Mouse (Mus musculus) lung, adult 18-20 months (tissue): ENCODE measurements around the gene Palm.
"Not testable (repeated sequence)": the region's sequence is repeated elsewhere in the genome, so short reads cannot be mapped to it uniquely, and the experiment has no call there.

Experiments used
- DNase-seq, 2 experiments: peaks; one replicate each; pipeline ENCODE4 v3.0.0; 2022; ENCODE audit warnings: mixed read lengths in 2 of 2

Palm gene

GRCm38 (mm10) chr10:79793051-79793737 lies at the start of gene Palm:
Palm (plus strand) TSS chr10:79793572.
- DNase-seq, result peak; percentile 65 to 68

- no peak for DNase-seq
Measured at GRCm38 (mm10) chr10:79743650-79744365, 49.6 kb upstream of the Palm start.

- no peak for DNase-seq
Measured at GRCm38 (mm10) chr10:79745411-79745810, 48.0 kb upstream of the Palm start.

GRCm38 (mm10) chr10:79745898-79746773 lies 47.2 kb upstream of the Palm start, which contains the start of gene Polrmt:
Polrmt (minus strand) TSS chr10:79746581.
- peak; percentile 97 to 98 for DNase-seq

DNA sequence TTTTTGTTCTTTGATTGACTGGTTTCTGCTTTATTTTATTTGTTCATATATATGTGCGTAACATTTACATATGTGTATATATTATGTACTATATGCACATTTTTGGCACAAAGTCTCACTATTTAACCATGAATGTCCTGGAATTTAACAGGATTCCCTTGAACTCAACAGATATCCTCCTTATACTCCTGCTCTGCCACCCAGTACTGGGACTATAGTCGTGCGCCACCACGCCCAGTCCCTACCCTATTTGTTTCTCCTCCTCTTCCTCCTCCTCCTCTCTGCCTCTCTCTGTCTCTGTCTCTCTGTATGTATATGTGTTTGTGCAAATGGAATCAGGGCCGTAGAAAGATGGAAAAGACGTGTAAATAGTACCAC lies 46.6 kb upstream of the Palm start:
- no peak for DNase-seq

GRCm38 (mm10) chr10:79748496-79748895 lies 44.9 kb upstream of the Palm start:
- no peak for DNase-seq

DNA sequence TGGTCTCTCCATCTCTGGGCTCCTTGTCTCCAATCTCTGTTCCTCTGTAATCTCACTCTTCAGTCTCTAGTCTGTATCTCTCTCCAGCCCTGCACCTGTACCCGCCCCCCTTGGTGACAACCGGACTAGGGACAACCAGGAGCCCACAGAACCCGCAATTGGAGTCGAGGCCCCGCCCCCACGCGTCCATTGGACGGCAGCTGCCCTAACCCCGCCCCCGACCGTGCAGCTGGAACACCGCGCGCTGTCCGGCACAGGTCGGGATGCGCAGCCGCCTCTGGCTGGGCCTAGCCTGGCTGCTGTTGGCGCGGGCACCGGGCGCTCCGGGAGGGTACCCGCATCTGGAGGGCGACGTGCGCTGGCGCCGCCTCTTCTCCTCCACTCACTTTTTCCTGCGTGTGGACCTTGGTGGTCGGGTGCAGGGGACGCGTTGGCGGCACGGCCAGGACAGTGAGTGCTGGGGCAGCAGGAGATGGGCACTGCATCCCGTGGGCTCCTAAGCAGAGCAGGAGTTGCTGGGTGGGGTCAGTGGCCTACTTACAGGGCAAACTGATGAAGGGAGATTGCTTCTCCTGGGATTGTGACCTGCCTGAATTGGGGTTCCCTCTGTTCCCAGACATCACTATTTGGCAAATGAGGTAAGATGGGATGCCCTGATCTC lies 38.4 kb upstream of the Palm start, which contains the start of gene Fgf22:
Gene Fgf22, plus strand, starts transcription at position 221 of the 661 bp plus-strand sequence.
- DNase-seq, result peak; percentile 67 to 76

DNA sequence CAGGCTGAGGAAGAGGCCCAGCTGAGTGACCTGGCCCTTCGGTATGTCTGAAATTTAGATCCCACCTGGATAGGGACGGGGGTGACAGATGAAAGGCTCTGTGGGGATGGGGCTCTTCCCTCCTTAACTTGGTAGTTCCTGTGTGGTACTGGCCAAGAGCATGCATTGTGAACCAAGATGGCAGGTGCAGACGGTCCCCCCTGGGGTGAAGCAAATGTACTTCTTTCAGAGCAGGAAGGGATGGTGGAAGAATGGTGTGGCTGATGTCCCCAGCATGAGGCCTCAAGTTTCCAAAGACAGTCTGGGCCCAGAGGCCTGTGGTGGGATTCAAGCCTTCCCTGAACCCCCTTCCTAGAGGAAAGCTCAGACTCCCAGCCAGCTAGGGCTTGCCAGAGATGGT lies 37.5 kb upstream of the Palm start:
- no peak for DNase-seq

- DNase-seq, result no peak
Measured at GRCm38 (mm10) chr10:79756660-79757059, 36.7 kb upstream of the Palm start.

GRCm38 (mm10) chr10:79759675-79760074 lies 33.7 kb upstream of the Palm start:
- DNase-seq, result not testable (repeated sequence)

GRCm38 (mm10) chr10:79760603-79761143 lies 32.7 kb upstream of the Palm start:
- DNase-seq, result no peak

- DNase-seq, result no peak
Measured at GRCm38 (mm10) chr10:79762875-79763274, 30.5 kb upstream of the Palm start.

DNA sequence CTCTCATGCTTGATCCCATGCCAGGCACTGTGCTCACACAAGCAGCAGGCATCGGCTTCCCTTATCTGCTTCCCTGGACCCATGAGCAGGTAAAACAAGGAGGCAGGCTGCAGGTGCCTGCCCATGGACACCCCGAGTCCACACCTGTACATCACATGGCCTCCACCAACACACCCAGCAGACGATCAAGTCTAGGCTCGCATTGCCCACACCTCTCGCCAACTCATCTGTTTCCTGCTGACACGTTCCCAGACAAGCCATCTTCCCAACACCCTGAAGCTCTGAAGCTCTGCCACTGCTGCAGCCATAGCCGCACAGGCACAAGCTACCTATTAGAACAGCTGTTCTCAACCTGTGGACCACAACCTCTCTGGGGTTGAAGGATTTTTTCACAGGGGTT lies 29.1 kb upstream of the Palm start:
- no peak for DNase-seq

DNA sequence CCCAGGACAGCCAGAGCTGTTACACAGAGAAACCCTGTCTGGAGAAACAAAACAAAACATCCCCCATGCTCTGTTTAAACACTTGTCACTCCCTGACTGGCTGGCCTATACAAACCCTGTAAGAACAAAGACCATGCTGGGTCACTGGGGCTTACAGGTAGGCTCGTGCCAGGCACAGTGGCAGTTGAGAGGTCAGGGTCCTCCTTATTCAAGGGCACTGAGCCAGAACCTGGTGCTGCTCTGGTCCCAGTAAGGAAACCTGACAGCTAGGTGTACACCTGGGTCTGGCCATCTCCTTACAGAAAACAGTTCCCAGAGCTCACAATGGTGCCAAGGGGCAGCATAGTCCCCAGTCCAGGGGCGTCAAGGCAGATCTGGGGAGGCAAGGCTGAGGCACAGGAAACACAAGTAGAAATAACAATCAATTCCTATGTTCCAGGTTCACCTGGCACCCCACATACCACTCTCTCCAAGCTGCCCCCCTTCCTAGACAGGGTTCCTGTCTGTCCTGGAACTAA lies 28.1 kb upstream of the Palm start:
- DNase-seq, result no peak

DNA sequence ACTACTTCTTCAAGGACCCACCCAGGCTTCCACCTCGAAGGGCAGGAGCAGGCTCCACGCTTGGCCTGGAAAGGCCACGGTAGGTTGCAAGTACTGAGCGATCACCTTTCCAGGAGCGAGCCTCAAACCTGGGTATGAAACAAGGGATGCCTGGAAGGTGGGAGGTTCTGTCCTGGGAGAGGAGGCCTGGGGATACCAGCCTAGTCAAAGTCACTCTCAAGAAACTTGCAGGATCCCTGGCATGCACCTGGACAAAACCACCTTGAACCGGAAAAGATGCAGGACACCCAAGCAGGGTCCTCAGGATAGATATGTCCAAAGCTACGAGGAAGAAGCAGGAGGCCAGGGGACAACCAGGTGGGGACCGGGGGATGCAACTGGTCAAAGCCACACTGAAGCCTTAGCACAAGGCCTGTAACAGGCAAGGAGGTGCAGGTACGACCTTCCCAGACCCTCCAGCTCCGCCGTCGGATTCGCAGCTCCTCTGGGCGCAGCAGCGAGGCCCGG lies 27.3 kb upstream of the Palm start:
- DNase-seq, result peak in 1 of 2 experiments; percentile 25

- DNase-seq, result peak; percentile 99
Measured at GRCm38 (mm10) chr10:79766508-79767325, 26.7 kb upstream of the Palm start, which contains the start of gene Rnf126. Rnf126 (minus strand) TSS chr10:79766952.

GRCm38 (mm10) chr10:79767372-79768244 lies 25.8 kb upstream of the Palm start:
- DNase-seq, result peak; percentile 89 to 92

DNA sequence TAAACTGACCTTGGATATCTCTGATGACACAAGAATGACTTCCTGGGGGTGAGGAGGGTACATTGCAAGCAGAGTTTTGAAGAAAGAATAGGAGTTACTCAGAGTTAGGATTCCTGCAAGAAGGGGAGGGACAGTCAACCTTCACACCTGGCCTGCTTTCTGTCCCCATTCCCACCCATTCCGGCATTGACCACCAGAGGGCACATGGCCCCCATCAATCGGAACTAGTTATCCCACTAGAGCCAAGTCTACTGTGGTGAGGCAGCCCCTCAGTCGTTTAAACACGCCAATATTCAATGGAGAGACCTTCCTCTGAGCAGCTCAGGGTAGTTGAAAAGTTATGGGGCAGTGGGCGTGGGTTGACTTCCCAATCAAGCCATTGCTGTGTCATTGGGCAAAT lies 25.0 kb upstream of the Palm start:
- DNase-seq, result peak; percentile 78 to 82

DNA sequence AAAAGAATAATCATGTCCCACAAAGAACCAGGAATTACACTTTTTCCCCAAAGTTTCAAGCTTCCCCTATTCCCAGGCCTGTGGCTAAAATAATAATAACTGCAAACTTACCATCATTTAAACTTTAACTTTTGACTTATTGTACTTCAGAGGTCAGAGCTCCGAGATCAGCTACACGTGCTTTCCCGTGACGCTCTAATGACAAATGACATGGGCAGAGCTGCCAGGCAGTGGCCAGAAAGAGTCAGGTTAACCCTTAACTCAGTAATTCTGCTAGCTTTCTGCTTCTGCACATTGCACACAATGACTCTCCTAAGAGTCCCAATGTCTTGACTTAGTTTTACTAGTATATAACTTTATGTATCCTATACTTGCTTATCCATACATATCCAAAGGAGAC lies 24.0 kb upstream of the Palm start:
- DNase-seq, result no peak

DNA sequence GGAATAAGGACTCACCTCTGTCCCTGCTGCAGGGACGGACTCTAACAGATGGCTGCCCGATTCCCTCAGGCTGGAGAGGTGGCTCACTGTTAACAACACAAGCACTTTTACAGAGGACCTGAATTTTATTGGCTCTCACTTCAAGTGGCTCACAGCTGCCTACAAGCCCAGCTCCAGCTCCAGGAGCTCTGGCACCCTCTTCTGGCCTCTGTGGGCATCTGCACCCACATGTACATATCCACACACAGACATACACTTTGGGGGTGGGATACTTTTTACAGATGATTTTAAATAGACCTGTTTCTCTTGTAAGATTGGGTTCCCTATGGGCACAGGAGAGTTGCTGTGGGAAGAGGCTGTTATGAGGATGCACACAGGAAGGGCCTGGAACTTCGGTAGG lies 21.1 kb upstream of the Palm start:
- no peak for DNase-seq
